Mouse (Mus musculus) embryonic facial prominence, embryonic 15.5 days (tissue): ENCODE results near the gene Decr2. TPM values are rescaled to one million over a fixed set of nuclear protein-coding genes. Genes with fewer than 3 reads are reported as not detected.
"Not testable (repeated sequence)": the region's sequence is repeated elsewhere in the genome, so short reads cannot be mapped to it uniquely, and the experiment has no call there.

Experiments
- ATAC-seq: fragments of 200-750 bp; cut with Nextera tagmentation; 2 replicates; pipeline ENCODE4 v1.8.0; 2017; ENCODE audit warnings: low read depth, moderate TSS enrichment; ENCODE audit not compliant: insufficient number of reproducible peaks, low FRiP score, low TSS enrichment
- H3K27ac ChIP-seq: fragments of 300-500 bp; sonication (generic); replicated peaks from 2 replicates; pipeline ENCODE4 v1.5.1; 2015; ENCODE audit warnings: mild to moderate bottlenecking, inconsistent platforms
- H3K27me3 ChIP-seq: fragments of 300-500 bp; sonication (generic); 2 replicates; pipeline ENCODE4 v1.6.1; 2015; ENCODE audit warnings: inconsistent platforms
- H3K36me3 ChIP-seq: fragments of 300-500 bp; sonication (generic); 2 replicates; pipeline ENCODE4 v1.6.1; 2015; ENCODE audit warnings: mild to moderate bottlenecking, inconsistent platforms
- H3K4me1 ChIP-seq: fragments of 300-500 bp; sonication (generic); 2 replicates; pipeline ENCODE4 v1.6.1; 2015; ENCODE audit warnings: inconsistent platforms
- H3K4me2 ChIP-seq: fragments of 300-500 bp; sonication (generic); replicated peaks from 2 replicates; pipeline ENCODE4 v1.6.1; 2015; ENCODE audit warnings: mild to moderate bottlenecking, inconsistent platforms
- H3K4me3 ChIP-seq: fragments of 300-500 bp; sonication (generic); replicated peaks from 2 replicates; pipeline ENCODE4 v1.5.1; 2015; ENCODE audit warnings: mild to moderate bottlenecking, inconsistent platforms
- H3K9ac ChIP-seq: fragments of 300-500 bp; sonication (generic); 2 replicates; pipeline ENCODE4 v1.6.1; 2015; ENCODE audit warnings: inconsistent platforms
- H3K9me3 ChIP-seq: fragments of 300-500 bp; sonication (generic); replicated peaks from 2 replicates; pipeline ENCODE4 v1.6.1; 2016; ENCODE audit warnings: inconsistent platforms
- WGBS: fragments of 180-500 bp; shearing (Covaris S2); methylation state at CpG from one replicate; pipeline ENCODE4 v1.1.7; 2015; 5-methylcytosine and 5-hydroxymethylcytosine counted together
- polyA plus RNA-seq: library from polyadenylated mRNA; unstranded; fragments of >200 nt; fragmentation: Nextera tagmentation; extraction: Ambion mirVana; gene quantifications from 2 replicates; pipeline ENCODE4 v1.2.1, GENCODE M21; 2015

The Decr2 gene
- polyA plus RNA-seq, 1 experiment from 2014 or later = 42.6 TPM

DNA sequence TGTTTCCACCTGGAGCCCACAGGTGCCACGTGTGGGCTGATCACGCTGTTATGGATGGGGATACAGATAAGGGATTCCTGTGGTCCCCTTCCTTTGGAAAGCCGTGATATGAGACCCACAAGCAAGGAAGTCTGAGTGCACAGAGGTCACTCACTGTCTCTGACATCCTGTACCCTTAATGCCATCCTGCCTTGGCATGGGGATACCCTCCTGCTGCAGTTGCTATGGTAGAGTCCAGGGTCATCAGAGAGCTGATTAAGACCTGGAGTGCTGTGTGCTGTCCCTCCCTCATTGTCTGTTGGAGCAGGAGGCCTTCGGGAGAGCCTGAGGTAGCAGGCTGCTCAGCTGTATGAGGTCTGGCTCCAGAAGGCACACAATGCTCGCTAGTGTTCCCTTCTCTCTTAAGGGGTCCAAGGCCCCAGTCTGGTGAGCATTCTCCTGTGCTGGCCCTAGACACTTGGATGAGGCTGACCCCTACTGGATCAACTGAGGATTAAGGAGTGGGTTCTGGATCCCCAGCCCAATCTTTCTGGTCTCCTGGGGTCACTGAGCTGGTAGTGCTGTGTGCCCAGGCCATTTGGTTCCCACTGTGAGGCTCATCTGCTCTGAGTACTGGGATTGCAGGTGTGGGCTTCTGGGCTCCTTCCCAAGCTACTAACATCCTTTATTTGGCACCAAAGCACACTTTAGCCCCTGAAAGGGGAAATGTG, 32.4 kb upstream of the Decr2 start:
- ATAC-seq = no peak
- Histone ChIP-seq H3K4me3 (0 out of 2 replicates have a peak overlapping the region, but pooled peaks have one; percentile 98), H3K9me3 (no peaks in the 10 kb centered on the region), H3K27me3 (peaks cover 17% of the 10 kb centered on the region), H3K4me1 (peaks cover 16% of the 10 kb centered on the region), H3K27ac (no peak overlapping the region), H3K36me3 (peaks cover 25% of the 10 kb centered on the region), H3K4me2 (no peak overlapping the region), H3K9ac (no peak overlapping the region)
- 55% methylated on average over 5 of the region's 5 CpGs for WGBS

GRCm38 (mm10) chr17:26119766-26120710, 29.9 kb upstream of the Decr2 start:
- Histone ChIP-seq H3K9ac (no peak overlapping the region), H3K4me3 (no peak overlapping the region), H3K9me3 (no peaks in the 10 kb centered on the region), H3K4me2 (0 out of 2 replicates have a peak overlapping the region, but pooled peaks have one; percentile 11), H3K27ac (no peak overlapping the region), H3K27me3 (peaks cover 41% of the 10 kb centered on the region), H3K36me3 (peaks cover 1% of the 10 kb centered on the region; the same call in 1 of the 2 replicates), H3K4me1 (peaks cover 16% of the 10 kb centered on the region)
- 41% methylated on average over 33 of the region's 33 CpGs for WGBS
- ATAC-seq = 0 out of 2 replicates have a peak, but pooled peaks have one; percentile 22

GRCm38 (mm10) chr17:26116503-26117258, 26.5 kb upstream of the Decr2 start:
- no peak overlapping the region for H3K4me3 ChIP-seq
- H3K27me3 ChIP-seq = peaks cover 75% of the 10 kb centered on the region
- WGBS = 81% methylated on average over 17 of the region's 17 CpGs
- H3K36me3 ChIP-seq = no peaks in the 10 kb centered on the region
- peaks cover 12% of the 10 kb centered on the region for H3K4me1 ChIP-seq
- H3K9ac ChIP-seq = no peak overlapping the region
- no peak for ATAC-seq
- no peak overlapping the region for H3K27ac ChIP-seq
- no peak overlapping the region for H3K4me2 ChIP-seq
- H3K9me3 ChIP-seq = no peaks in the 10 kb centered on the region

GRCm38 (mm10) chr17:26115956-26116487, 25.9 kb upstream of the Decr2 start:
- Histone ChIP-seq H3K9ac (no peak overlapping the region), H3K27me3 (peaks cover 82% of the 10 kb centered on the region), H3K9me3 (no peaks in the 10 kb centered on the region), H3K4me3 (no peak overlapping the region), H3K4me1 (peaks cover 12% of the 10 kb centered on the region), H3K36me3 (no peaks in the 10 kb centered on the region), H3K27ac (no peak overlapping the region), H3K4me2 (no peak overlapping the region)
- 51% methylated on average over 3 of the region's 3 CpGs for WGBS
- ATAC-seq = no peak

- Histone ChIP-seq H3K4me2 (no peak overlapping the region), H3K36me3 (no peaks in the 10 kb centered on the region), H3K9me3 (no peaks in the 10 kb centered on the region), H3K4me1 (peaks cover 12% of the 10 kb centered on the region), H3K27me3 (peaks cover 88% of the 10 kb centered on the region), H3K4me3 (no peak overlapping the region), H3K9ac (no peak overlapping the region), H3K27ac (no peak overlapping the region)
- no peak for ATAC-seq
- 82% methylated on average over 7 of the region's 7 CpGs for WGBS
Measured at GRCm38 (mm10) chr17:26115205-26115898, 25.2 kb upstream of the Decr2 start.

- H3K4me3 ChIP-seq, H3K9ac ChIP-seq, ATAC-seq, H3K9me3 ChIP-seq, H3K36me3 ChIP-seq, H3K27ac ChIP-seq, H3K4me2 ChIP-seq: not testable (repeated sequence)
- H3K27me3 ChIP-seq = peaks cover 92% of the 10 kb centered on the region
- peaks cover 12% of the 10 kb centered on the region for H3K4me1 ChIP-seq
- WGBS = 66% methylated on average over 7 of the region's 7 CpGs
Measured at GRCm38 (mm10) chr17:26114461-26114860, 24.3 kb upstream of the Decr2 start.

DNA sequence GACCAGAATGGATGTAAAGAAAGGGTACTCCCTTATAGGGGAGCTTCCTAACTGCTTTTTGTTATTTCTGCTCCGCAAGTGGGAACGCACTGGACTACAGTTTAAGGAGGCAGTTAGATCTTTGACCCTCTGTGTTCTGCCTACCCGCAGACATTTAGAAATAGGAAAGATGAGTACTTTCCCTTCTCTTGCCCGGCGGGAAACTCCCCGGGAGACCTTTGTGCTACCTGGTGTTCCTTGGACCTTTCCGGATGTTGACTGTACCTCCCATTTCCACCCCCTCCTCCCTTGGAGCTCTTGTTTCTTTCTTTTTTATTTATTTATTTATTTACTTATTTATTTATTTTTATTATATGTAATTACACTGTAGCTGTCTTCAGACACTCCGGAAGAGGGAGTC, 23.9 kb upstream of the Decr2 start:
- Histone ChIP-seq H3K9ac (no peak overlapping the region), H3K36me3 (no peaks in the 10 kb centered on the region)
- WGBS = 12% methylated on average over 8 of the region's 8 CpGs

GRCm38 (mm10) chr17:26113181-26113948, 23.2 kb upstream of the Decr2 start, which contains the start of gene Tmem8:
Gene Tmem8, plus strand, starts transcription at chr17:26113299.
- no peaks in the 10 kb centered on the region for H3K9me3 ChIP-seq
- peak; percentile 52 for ATAC-seq
- H3K27me3 ChIP-seq = peaks cover 83% of the 10 kb centered on the region
- H3K36me3 ChIP-seq = no peaks in the 10 kb centered on the region
- H3K4me3 ChIP-seq = peak within 1 kb of the TSS; percentile 58
- WGBS = under 1% methylated on average over 71 of the region's 75 CpGs
- peak within 1 kb of the TSS; percentile 42; the same call in 1 of the 2 replicates for H3K9ac ChIP-seq
- peaks cover 12% of the 10 kb centered on the region for H3K4me1 ChIP-seq
- peak within 1 kb of the TSS; percentile 96 for H3K4me2 ChIP-seq
- no peak within 1 kb of the TSS for H3K27ac ChIP-seq

More for the DNA sequence above, 23.9 kb upstream of the Decr2 start:
- no peak overlapping the region for H3K27ac ChIP-seq
- peak overlapping the region; percentile 96 for H3K4me2 ChIP-seq
- ATAC-seq = no peak
- H3K4me3 ChIP-seq = peak overlapping the region; percentile 58
- peaks cover 88% of the 10 kb centered on the region for H3K27me3 ChIP-seq
- H3K9me3 ChIP-seq = no peaks in the 10 kb centered on the region
- H3K4me1 ChIP-seq = peaks cover 12% of the 10 kb centered on the region

GRCm38 (mm10) chr17:26112751-26113150, 22.6 kb upstream of the Decr2 start:
- Histone ChIP-seq H3K4me3 (peak overlapping the region; percentile 58), H3K27me3 (peaks cover 77% of the 10 kb centered on the region), H3K9me3 (no peaks in the 10 kb centered on the region), H3K4me1 (peaks cover 12% of the 10 kb centered on the region), H3K36me3 (no peaks in the 10 kb centered on the region), H3K27ac (no peak overlapping the region), H3K9ac (no peak overlapping the region), H3K4me2 (peak overlapping the region; percentile 96)
- no peak for ATAC-seq
- 14% methylated on average over 14 of the region's 14 CpGs for WGBS

- Histone ChIP-seq H3K4me1 (peaks cover 12% of the 10 kb centered on the region), H3K27me3 (peaks cover 67% of the 10 kb centered on the region), H3K27ac (no peak overlapping the region), H3K4me3 (no peak overlapping the region), H3K9ac (no peak overlapping the region), H3K36me3 (no peaks in the 10 kb centered on the region), H3K4me2 (no peak overlapping the region), H3K9me3 (no peaks in the 10 kb centered on the region)
- ATAC-seq = no peak
- 21% methylated on average over 4 of the region's 4 CpGs for WGBS
Measured at GRCm38 (mm10) chr17:26111722-26112121, 21.6 kb upstream of the Decr2 start.
